Comparison of ENCODE assay signal across 8 mouse cellular contexts in the genomic region with DNA sequence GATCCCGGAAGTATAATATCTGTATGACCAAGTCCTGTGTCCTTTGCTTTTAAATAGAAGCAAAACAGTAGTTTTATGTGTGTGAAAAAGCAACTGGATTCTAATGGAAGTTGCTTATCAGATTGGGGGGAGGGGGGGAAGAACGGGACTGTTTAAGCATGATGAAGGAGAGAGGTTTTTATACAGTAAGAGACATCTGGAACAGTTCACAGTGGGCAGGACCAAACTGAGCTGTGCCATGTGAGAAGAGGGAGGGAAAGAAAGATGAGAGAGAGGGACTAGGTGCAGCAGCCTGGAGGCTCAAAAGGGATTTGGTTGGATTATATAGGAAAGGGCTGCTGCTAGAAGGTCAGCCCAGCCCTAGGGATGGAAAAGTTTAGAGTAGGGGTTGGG. TPM values are rescaled to one million over a fixed set of nuclear protein-coding genes. Genes with fewer than 3 reads are reported as not detected.
A peak's percentile ranks its signal among the peaks of the same experiment; 100 is the strongest.
DNase-seq lines count a peak whose midpoint lies in the region; ATAC-seq and TF ChIP-seq lines count a peak whose summit lies in the region.

No protein-coding gene starts in this region.

- peak overlapping the region; percentile 76 for H3K9ac ChIP-seq in ES-Bruce4 (ENCODE audit: low read depth, poor library complexity, severe bottlenecking)
- peak overlapping the region; percentile 73 for H3K9ac ChIP-seq in limb, embryonic 13.5 days
- H3K9ac ChIP-seq in neural tube, embryonic 15.5 days (replicated peaks) = peak overlapping the region; percentile 72

- no peaks in the 10 kb centered on the region for H3K9me3 ChIP-seq in heart, embryonic 10.5 days
- no peaks in the 10 kb centered on the region for H3K9me3 ChIP-seq in ES-Bruce4 (replicated peaks; ENCODE audit: control insufficient read depth, insufficient read depth, low read length, poor library complexity, severe bottlenecking)
- H3K9me3 ChIP-seq in erythroblast, embryonic 14.5 days (ENCODE audit: control insufficient read depth, low read length) = no peaks in the 10 kb centered on the region
- no peaks in the 10 kb centered on the region for H3K9me3 ChIP-seq in limb, embryonic 13.5 days
- no peaks in the 10 kb centered on the region for H3K9me3 ChIP-seq in neural tube, embryonic 15.5 days (replicated peaks)

- TF ChIP-seq CTCF in ES-Bruce4 (IDR thresholded peaks at IDR 0.05; ENCODE audit: low read depth, low read length) = no peak

- intact Hi-C loops in heart, postnatal 25 days (cut with DNase I) = no loop called here

- H3K4me3 ChIP-seq in heart, embryonic 10.5 days = peak overlapping the region; percentile 76
- H3K4me3 ChIP-seq in ES-Bruce4 (ENCODE audit: low read depth, low read length) = peak overlapping the region; percentile 45
- H3K4me3 ChIP-seq in erythroblast, embryonic 14.5 days (replicated peaks) = peak overlapping the region; percentile 99
- peak overlapping the region; percentile 61 for H3K4me3 ChIP-seq in limb, embryonic 13.5 days
- H3K4me3 ChIP-seq in neural tube, embryonic 15.5 days (replicated peaks) = peak overlapping the region; percentile 66

- peak overlapping the region; percentile 79 for H3K4me2 ChIP-seq in limb, embryonic 13.5 days (replicated peaks)
- peak overlapping the region; percentile 61 for H3K4me2 ChIP-seq in neural tube, embryonic 15.5 days

- TF ChIP-seq EP300 in ES-Bruce4 (IDR thresholded peaks at IDR 0.05; ENCODE audit: insufficient read depth, low read depth, low read length) = no peak

- TF ChIP-seq POLR2A in ES-Bruce4 (IDR thresholded peaks at IDR 0.05; ENCODE audit: insufficient read depth, low read length) = no peak

- no peaks in the 10 kb centered on the region for H3K27me3 ChIP-seq in heart, embryonic 10.5 days (ENCODE audit: insufficient read depth, poor library complexity, severe bottlenecking)
- no peaks in the 10 kb centered on the region for H3K27me3 ChIP-seq in ES-Bruce4 (ENCODE audit: control insufficient read depth, insufficient read depth, low read length, poor library complexity, severe bottlenecking)
- no peaks in the 10 kb centered on the region for H3K27me3 ChIP-seq in erythroblast, embryonic 14.5 days (ENCODE audit: control insufficient read depth)
- no peaks in the 10 kb centered on the region for H3K27me3 ChIP-seq in limb, embryonic 13.5 days
- H3K27me3 ChIP-seq in neural tube, embryonic 15.5 days (replicated peaks) = no peaks in the 10 kb centered on the region

- WGBS in heart, embryonic 10.5 days = 3% methylated on average over 2 of the region's 2 CpGs
- WGBS in limb, embryonic 13.5 days = 2% methylated on average over 2 of the region's 2 CpGs
- 2% methylated on average over 2 of the region's 2 CpGs for WGBS in neural tube, embryonic 15.5 days

- H3K36me3 ChIP-seq in heart, embryonic 10.5 days = no peaks in the 10 kb centered on the region
- no peaks in the 10 kb centered on the region for H3K36me3 ChIP-seq in ES-Bruce4 (ENCODE audit: control insufficient read depth, insufficient read depth, low read length, poor library complexity, severe bottlenecking)
- peaks cover 32% of the 10 kb centered on the region for H3K36me3 ChIP-seq in erythroblast, embryonic 14.5 days (ENCODE audit: control insufficient read depth)
- 0 out of 2 replicates have a peak, but pooled peaks cover 3% of the 10 kb centered on the region for H3K36me3 ChIP-seq in limb, embryonic 13.5 days
- no peaks in the 10 kb centered on the region for H3K36me3 ChIP-seq in neural tube, embryonic 15.5 days

- ATAC-seq in limb, embryonic 13.5 days (ENCODE audit: low FRiP score, low read depth) = peak; percentile 84
- ATAC-seq in neural tube, embryonic 15.5 days (ENCODE audit: low FRiP score) = peak; percentile 83

- H3K27ac ChIP-seq in heart, embryonic 10.5 days = peak overlapping the region; percentile 88; the same call in 1 of the 2 replicates
- H3K27ac ChIP-seq in ES-Bruce4 (ENCODE audit: insufficient read depth, low read length) = peak overlapping the region; percentile 2; the same call in 1 of the 2 replicates
- H3K27ac ChIP-seq in limb, embryonic 13.5 days = peak overlapping the region; percentile 11; the same call in 1 of the 2 replicates
- H3K27ac ChIP-seq in neural tube, embryonic 15.5 days (replicated peaks) = peak overlapping the region; percentile 84

- DNase-seq in heart, embryonic 10.5 days (ENCODE audit: low spot score) = no peak
- no peak for DNase-seq in heart, postnatal 25 days (ENCODE audit: low spot score)
- DNase-seq in urinary bladder, adult 18-20 months (ENCODE audit: low spot score in 2 of 2) = no peak
- no peak for DNase-seq in Muller cell, postnatal 12 days (ENCODE audit: inconsistent ontology term)

- peaks cover 5% of the 10 kb centered on the region; the same call in 1 of the 2 replicates for H3K4me1 ChIP-seq in heart, embryonic 10.5 days
- no peaks in the 10 kb centered on the region for H3K4me1 ChIP-seq in ES-Bruce4 (ENCODE audit: control insufficient read depth, insufficient read depth, low read length)
- peaks cover 40% of the 10 kb centered on the region for H3K4me1 ChIP-seq in erythroblast, embryonic 14.5 days (ENCODE audit: control insufficient read depth)
- H3K4me1 ChIP-seq in limb, embryonic 13.5 days = peaks cover 5% of the 10 kb centered on the region
- H3K4me1 ChIP-seq in neural tube, embryonic 15.5 days = peaks cover 10% of the 10 kb centered on the region

RNA-seq across cellular contexts. Expression of a gene that starts 0.5 kb away (rescaled TPM):
- polyA plus RNA-seq in heart, embryonic 10.5 days (2016; fragmentation: Nextera tagmentation; extraction: Ambion mirVana) = 12.1 and 12.5 TPM in 2 replicates
- total RNA-seq in heart, postnatal 25 days (2021) = 10 to 100 TPM; 24.8 to 25.3 TPM
- 5.2 and 5.6 TPM in 2 replicates for polyA plus RNA-seq in ES-Bruce4 (2011; ENCODE audit: insufficient read depth, insufficient read length, low read depth, missing spikeins)
- 9.1 and 13.0 TPM in 2 replicates for polyA plus RNA-seq in erythroblast, embryonic 14.5 days (2012)
- 11.5 and 12.0 TPM in 2 replicates for polyA plus RNA-seq in limb, embryonic 13.5 days (2015; fragmentation: Nextera tagmentation; extraction: Ambion mirVana)
- polyA plus RNA-seq in neural tube, embryonic 15.5 days (2015; fragmentation: Nextera tagmentation; extraction: Ambion mirVana) = 30.1 and 32.6 TPM in 2 replicates

RNA-seq across cellular contexts. Expression of a gene that starts 32.5 kb away (rescaled TPM):
- 7.4 and 8.1 TPM in 2 replicates for polyA plus RNA-seq in heart, embryonic 10.5 days (2016; fragmentation: Nextera tagmentation; extraction: Ambion mirVana)
- total RNA-seq in heart, postnatal 25 days (2021) = 10 to 100 TPM; 33.9 to 39.1 TPM
- 41.7 and 44.0 TPM in 2 replicates for polyA plus RNA-seq in ES-Bruce4 (2011; ENCODE audit: insufficient read depth, insufficient read length, low read depth, missing spikeins)
- polyA plus RNA-seq in erythroblast, embryonic 14.5 days (2012) = 4.9 and 6.0 TPM in 2 replicates
- 12.7 and 13.9 TPM in 2 replicates for polyA plus RNA-seq in limb, embryonic 13.5 days (2015; fragmentation: Nextera tagmentation; extraction: Ambion mirVana)
- 11.7 and 12.3 TPM in 2 replicates for polyA plus RNA-seq in neural tube, embryonic 15.5 days (2015; fragmentation: Nextera tagmentation; extraction: Ambion mirVana)

Comparison
In these comparisons a context has a peak if more than half of its experiments do, and no peak if none do; other contexts are left out.
1. H3K27ac ChIP-seq: peak in every context shown above with its lines; median percentile 88 in heart, embryonic 10.5 days; 84 in neural tube, embryonic 15.5 days; 11 in limb, embryonic 13.5 days; 2 in ES-Bruce4.
2. H3K4me3 ChIP-seq: peak in every context shown above with its lines; median percentile 99 in erythroblast, embryonic 14.5 days; 76 in heart, embryonic 10.5 days; 66 in neural tube, embryonic 15.5 days; 61 in limb, embryonic 13.5 days; 45 in ES-Bruce4.